In genomic region chr3:110547326-110547725, GRCm38 (mm10) we compare ENCODE assay signal across 12 mouse cellular contexts.
"Had no signal": no experiment of that assay in that cellular context is flagged by ENCODE, and none has a peak within 500 bp of the region (broad histone marks: within the 10 kb centered on the region; RNA-seq: fewer than 3 reads in every experiment).

No protein-coding gene starts in this region.

- DNase-seq: retina, postnatal 1 day; right cerebral cortex, adult 18-20 months; right cerebral cortex, postnatal 14 days; right cerebral cortex, postnatal 25 days; right cerebral cortex, postnatal 4 days; spleen, adult 18-20 months; thymus, adult 18-20 months; thymus, adult 2 months; thymus, postnatal 14 days; thymus, postnatal 25 days; thymus, postnatal 36 days; thymus, postnatal 4 days had no signal
